Mouse (Mus musculus) left cerebral cortex, adult 8-10 months (tissue): ENCODE measurements around the gene Bend4. TPM values are rescaled to one million over a fixed set of nuclear protein-coding genes. Genes with fewer than 3 reads are reported as not detected.

Experiments used
- total RNA-seq, 4 experiments: library from RNA; stranded (reverse); gene quantifications; 2 replicates each; pipeline ENCODE4 v1.2.4; 2022

The Bend4 gene
- total RNA-seq, 4 experiments from 2014 or later, result 6.3 to 7.2 (median 7.0) TPM

Other genes with a start within 250 kb of the Bend4 start
- 10 to 100 TPM; 75.7 to 84.2 (median 81.7) TPM for gene Tmem33, start 167.7 kb downstream of the Bend4 start, total RNA-seq
- gene Slc30a9, start 121.4 kb downstream of the Bend4 start, total RNA-seq, result 100 to 1,000 TPM; 183 to 204 (median 189) TPM
- under 1 TPM; 0.78 to 0.95 (median 0.85) TPM for gene Shisa3, start 179.6 kb upstream of the Bend4 start, total RNA-seq